Mouse (Mus musculus): ENCODE results near the gene Fry. TPM values are rescaled to one million over a fixed set of nuclear protein-coding genes. Genes with fewer than 3 reads are reported as not detected.

The Fry gene
- polyA plus RNA-seq, 1 experiment: 2.1 TPM

GRCm38 (mm10) chr5:150367027-150367426 is 248.6 kb downstream of the Fry start:
- Histone ChIP-seq H3K36me3 (ENCODE audit: control insufficient read depth, insufficient read depth) (no peaks in the 10 kb centered on the region), H3K4me2 (ENCODE audit: low read depth) (no peak overlapping the region), H3K79me2 (ENCODE audit: control insufficient read depth, insufficient read depth) (no peaks in the 10 kb centered on the region), H3ac (ENCODE audit: control insufficient read depth, insufficient read length) (no peak overlapping the region), H3K27me3 (ENCODE audit: control insufficient read depth, insufficient read depth, insufficient read length) (no peaks in the 10 kb centered on the region), H3K4me3 (no peak overlapping the region)
- no peak for TF ChIP-seq POLR2A (IDR thresholded peaks at IDR 0.05; ENCODE audit: insufficient read length, low read depth)
- no peak for TF ChIP-seq REST (IDR thresholded peaks at IDR 0.05; ENCODE audit: insufficient read depth, insufficient read length)
- TF ChIP-seq MYOG (IDR thresholded peaks at IDR 0.05; ENCODE audit: control insufficient read depth in 1 of 3, insufficient read depth in 1 of 3, insufficient read length in 2 of 3, low read depth in 2 of 3): no peak
- TF ChIP-seq POLR2AphosphoS2 (IDR thresholded peaks at IDR 0.05; ENCODE audit: insufficient read length, low read depth): no peak
- TF ChIP-seq MAX (IDR thresholded peaks at IDR 0.05; ENCODE audit: low read depth): no peak
- no peak for TF ChIP-seq SRF (IDR thresholded peaks at IDR 0.05; ENCODE audit: control insufficient read depth, insufficient read length, low read depth)
- TF ChIP-seq E2F4 (IDR thresholded peaks at IDR 0.05; ENCODE audit: insufficient read depth): no peak
- no peak for TF ChIP-seq TCF3 (IDR thresholded peaks at IDR 0.05; ENCODE audit: insufficient read length, low read depth)
- TF ChIP-seq USF1 (IDR thresholded peaks at IDR 0.05; ENCODE audit: low read depth): no peak
- no peak for TF ChIP-seq TCF12 (IDR thresholded peaks at IDR 0.05; ENCODE audit: insufficient read depth, poor library complexity, severe bottlenecking)
- no peak for TF ChIP-seq MYOD1 (IDR thresholded peaks at IDR 0.05; ENCODE audit: control insufficient read depth in 1 of 3, insufficient read length in 2 of 3, low read depth in 2 of 3)
- TF ChIP-seq CEBPB (IDR thresholded peaks at IDR 0.05; ENCODE audit: insufficient read depth, poor library complexity, severe bottlenecking): no peak

GRCm38 (mm10) chr5:150370291-150370690 is 251.8 kb downstream of the Fry start:
- Histone ChIP-seq H3K4me2 (ENCODE audit: low read depth) (no peak overlapping the region), H3ac (ENCODE audit: control insufficient read depth, insufficient read length) (no peak overlapping the region), H3K27me3 (ENCODE audit: control insufficient read depth, insufficient read depth, insufficient read length) (no peaks in the 10 kb centered on the region), H3K36me3 (ENCODE audit: control insufficient read depth, insufficient read depth) (no peaks in the 10 kb centered on the region), H3K4me3 (no peak overlapping the region), H3K79me2 (ENCODE audit: control insufficient read depth, insufficient read depth) (no peaks in the 10 kb centered on the region)
- TF ChIP-seq POLR2AphosphoS2 (IDR thresholded peaks at IDR 0.05; ENCODE audit: insufficient read length, low read depth) (no peak), CEBPB (IDR thresholded peaks at IDR 0.05; ENCODE audit: insufficient read depth, poor library complexity, severe bottlenecking) (no peak)

- Histone ChIP-seq H3K4me3 (no peak overlapping the region), H3K4me2 (ENCODE audit: low read depth) (no peak overlapping the region), H3K27me3 (ENCODE audit: control insufficient read depth, insufficient read depth, insufficient read length) (no peaks in the 10 kb centered on the region), H3K36me3 (ENCODE audit: control insufficient read depth, insufficient read depth) (no peaks in the 10 kb centered on the region), H3ac (ENCODE audit: control insufficient read depth, insufficient read length) (no peak overlapping the region), H3K79me2 (ENCODE audit: control insufficient read depth, insufficient read depth) (no peaks in the 10 kb centered on the region)
- TF ChIP-seq TCF12 (IDR thresholded peaks at IDR 0.05; ENCODE audit: insufficient read depth, poor library complexity, severe bottlenecking) (no peak), SRF (IDR thresholded peaks at IDR 0.05; ENCODE audit: control insufficient read depth, insufficient read length, low read depth) (no peak), REST (IDR thresholded peaks at IDR 0.05; ENCODE audit: insufficient read depth, insufficient read length) (no peak), POLR2AphosphoS2 (IDR thresholded peaks at IDR 0.05; ENCODE audit: insufficient read length, low read depth) (no peak), E2F4 (IDR thresholded peaks at IDR 0.05; ENCODE audit: insufficient read depth) (no peak), MAX (IDR thresholded peaks at IDR 0.05; ENCODE audit: low read depth) (no peak), USF1 (IDR thresholded peaks at IDR 0.05; ENCODE audit: low read depth) (no peak), MYOD1 (IDR thresholded peaks at IDR 0.05; ENCODE audit: control insufficient read depth in 1 of 3, insufficient read length in 2 of 3, low read depth in 2 of 3) (no peak), CEBPB (IDR thresholded peaks at IDR 0.05; ENCODE audit: insufficient read depth, poor library complexity, severe bottlenecking) (no peak), TCF3 (IDR thresholded peaks at IDR 0.05; ENCODE audit: insufficient read length, low read depth) (no peak), MYOG (IDR thresholded peaks at IDR 0.05; ENCODE audit: control insufficient read depth in 1 of 3, insufficient read depth in 1 of 3, insufficient read length in 2 of 3, low read depth in 2 of 3) (no peak), POLR2A (IDR thresholded peaks at IDR 0.05; ENCODE audit: insufficient read length, low read depth) (no peak)
Observed at GRCm38 (mm10) chr5:150370895-150371294, 252.4 kb downstream of the Fry start.

- no peaks in the 10 kb centered on the region for H3K36me3 ChIP-seq (ENCODE audit: control insufficient read depth, insufficient read depth)
- H3K27me3 ChIP-seq (ENCODE audit: control insufficient read depth, insufficient read depth, insufficient read length): no peaks in the 10 kb centered on the region
- H3K4me2 ChIP-seq (ENCODE audit: low read depth): no peak overlapping the region
- H3K79me2 ChIP-seq (ENCODE audit: control insufficient read depth, insufficient read depth): no peaks in the 10 kb centered on the region
- H3ac ChIP-seq (ENCODE audit: control insufficient read depth, insufficient read length): no peak overlapping the region
- TF ChIP-seq POLR2AphosphoS2 (IDR thresholded peaks at IDR 0.05; ENCODE audit: insufficient read length, low read depth) (no peak), E2F4 (IDR thresholded peaks at IDR 0.05; ENCODE audit: insufficient read depth) (no peak), TCF12 (IDR thresholded peaks at IDR 0.05; ENCODE audit: insufficient read depth, poor library complexity, severe bottlenecking) (no peak), MYOD1 (IDR thresholded peaks at IDR 0.05; ENCODE audit: control insufficient read depth in 1 of 3, insufficient read length in 2 of 3, low read depth in 2 of 3) (no peak), MYOG (IDR thresholded peaks at IDR 0.05; ENCODE audit: control insufficient read depth in 1 of 3, insufficient read depth in 1 of 3, insufficient read length in 2 of 3, low read depth in 2 of 3) (no peak), SRF (IDR thresholded peaks at IDR 0.05; ENCODE audit: control insufficient read depth, insufficient read length, low read depth) (no peak), REST (IDR thresholded peaks at IDR 0.05; ENCODE audit: insufficient read depth, insufficient read length) (no peak), CEBPB (IDR thresholded peaks at IDR 0.05; ENCODE audit: insufficient read depth, poor library complexity, severe bottlenecking) (no peak), TCF3 (IDR thresholded peaks at IDR 0.05; ENCODE audit: insufficient read length, low read depth) (no peak), USF1 (IDR thresholded peaks at IDR 0.05; ENCODE audit: low read depth) (no peak)
- H3K4me3 ChIP-seq: no peak overlapping the region
Observed at GRCm38 (mm10) chr5:150372956-150373355, 254.5 kb downstream of the Fry start.
